Mouse (Mus musculus) MEL-GATA-1-ER (cell line): ENCODE results near the gene Tedc1.

ENCODE experiments used
- DNase-seq: peaks from one replicate; pipeline ENCODE4 v3.0.0-alpha.2; 2012; ENCODE audit warnings: low read depth; ENCODE audit errors: extremely low read depth

Tedc1 gene

GRCm38 (mm10) chr12:113155887-113156539 lies at the start of gene Tedc1:
Gene Tedc1, plus strand, starts transcription at chr12:113156421.
- peak; percentile 100 for DNase-seq

GRCm38 (mm10) chr12:113107431-113108124 lies 48.6 kb upstream of the Tedc1 start:
- peak; percentile 99 for DNase-seq

DNA sequence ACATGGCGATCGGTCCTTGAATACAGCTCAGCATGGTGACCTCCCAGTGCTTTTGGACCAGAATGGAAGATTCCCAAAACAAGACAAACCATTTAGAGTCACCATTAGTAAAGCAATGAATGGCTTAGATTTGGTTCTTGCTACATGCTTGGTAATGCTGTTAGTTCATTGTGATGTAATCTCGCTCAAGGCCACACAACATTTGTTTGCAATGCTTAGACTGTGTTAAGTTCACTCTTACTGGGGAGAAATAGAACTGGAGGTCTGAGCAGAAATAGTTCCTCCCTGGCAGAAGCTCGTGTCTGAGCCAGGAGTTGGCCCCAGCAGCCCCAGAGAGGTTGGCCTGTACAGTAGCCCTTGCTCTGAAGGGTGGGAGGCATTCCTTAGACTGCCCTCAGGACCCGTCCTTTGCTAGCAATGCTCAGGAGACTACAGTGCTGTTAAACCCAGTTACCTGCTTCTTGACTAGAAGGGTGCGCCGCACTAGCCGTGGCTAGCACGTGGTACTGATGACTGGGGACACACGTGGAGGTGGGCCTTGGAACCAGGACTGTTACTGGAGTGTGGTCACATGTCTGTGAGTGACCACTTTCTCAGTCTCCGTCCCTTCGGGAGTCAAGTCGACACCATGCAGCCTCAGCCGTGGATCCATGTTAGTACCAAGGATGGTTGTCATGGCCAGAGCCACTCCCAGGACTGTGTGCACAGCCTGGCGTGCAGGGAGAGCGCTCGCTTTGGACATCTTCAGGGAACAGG lies 47.5 kb upstream of the Tedc1 start:
- DNase-seq: no peak

DNA sequence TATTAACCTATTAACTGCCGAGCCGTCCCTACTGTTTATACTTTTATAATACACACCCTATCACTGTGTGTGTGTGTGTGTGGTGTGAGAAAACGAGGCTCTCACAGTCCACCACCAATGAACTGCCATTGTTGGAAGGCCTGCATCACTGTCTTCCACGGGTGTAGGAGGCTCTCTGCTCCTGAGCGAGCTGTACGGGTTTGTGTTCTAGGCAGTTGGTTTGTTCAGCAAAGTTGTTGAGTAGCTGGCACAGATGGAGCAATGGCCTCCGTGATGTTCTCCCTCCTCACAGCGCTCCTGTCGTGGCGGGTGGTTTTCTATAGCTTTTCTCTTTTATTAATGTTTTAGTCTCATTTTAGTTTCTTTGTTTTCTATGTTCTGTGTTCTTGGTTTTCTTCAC lies 46.4 kb upstream of the Tedc1 start:
- no peak for DNase-seq

- DNase-seq: no peak
These were observed 42.1 kb upstream of the Tedc1 start for GRCm38 (mm10) chr12:113114141-113114540.

DNA sequence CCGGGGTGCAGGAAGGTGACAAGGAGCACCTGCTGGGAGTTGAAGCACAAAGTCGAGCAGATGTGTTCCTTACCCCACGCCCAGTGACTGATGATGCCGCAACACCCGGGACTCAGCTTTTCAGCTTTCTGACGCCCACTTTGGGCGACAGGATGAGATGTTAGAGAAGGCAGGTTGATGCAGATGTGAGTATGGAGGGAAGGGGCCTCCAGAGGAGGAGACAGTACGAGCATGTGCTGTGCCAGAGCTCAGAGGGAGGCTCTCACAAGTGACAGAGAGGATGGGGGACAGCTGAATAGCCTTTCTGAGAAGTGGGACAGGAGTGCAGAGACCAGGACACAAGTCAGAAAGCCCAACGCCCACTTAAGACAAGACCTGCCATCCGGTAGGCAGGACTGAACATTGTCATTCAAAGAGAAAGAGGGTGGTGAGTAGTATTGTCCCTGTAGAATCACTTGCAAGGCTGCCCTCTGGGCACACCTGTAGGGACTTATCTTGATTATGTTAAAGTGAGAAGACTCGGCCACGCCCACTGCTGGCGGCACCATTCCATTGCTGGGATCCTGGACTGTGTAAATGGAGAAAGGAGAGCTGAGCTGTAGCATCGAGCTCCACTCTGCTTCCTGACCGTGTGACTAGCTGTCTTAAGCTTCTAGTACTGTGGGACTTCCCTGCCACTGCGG lies 41.2 kb upstream of the Tedc1 start:
- no peak for DNase-seq

DNA sequence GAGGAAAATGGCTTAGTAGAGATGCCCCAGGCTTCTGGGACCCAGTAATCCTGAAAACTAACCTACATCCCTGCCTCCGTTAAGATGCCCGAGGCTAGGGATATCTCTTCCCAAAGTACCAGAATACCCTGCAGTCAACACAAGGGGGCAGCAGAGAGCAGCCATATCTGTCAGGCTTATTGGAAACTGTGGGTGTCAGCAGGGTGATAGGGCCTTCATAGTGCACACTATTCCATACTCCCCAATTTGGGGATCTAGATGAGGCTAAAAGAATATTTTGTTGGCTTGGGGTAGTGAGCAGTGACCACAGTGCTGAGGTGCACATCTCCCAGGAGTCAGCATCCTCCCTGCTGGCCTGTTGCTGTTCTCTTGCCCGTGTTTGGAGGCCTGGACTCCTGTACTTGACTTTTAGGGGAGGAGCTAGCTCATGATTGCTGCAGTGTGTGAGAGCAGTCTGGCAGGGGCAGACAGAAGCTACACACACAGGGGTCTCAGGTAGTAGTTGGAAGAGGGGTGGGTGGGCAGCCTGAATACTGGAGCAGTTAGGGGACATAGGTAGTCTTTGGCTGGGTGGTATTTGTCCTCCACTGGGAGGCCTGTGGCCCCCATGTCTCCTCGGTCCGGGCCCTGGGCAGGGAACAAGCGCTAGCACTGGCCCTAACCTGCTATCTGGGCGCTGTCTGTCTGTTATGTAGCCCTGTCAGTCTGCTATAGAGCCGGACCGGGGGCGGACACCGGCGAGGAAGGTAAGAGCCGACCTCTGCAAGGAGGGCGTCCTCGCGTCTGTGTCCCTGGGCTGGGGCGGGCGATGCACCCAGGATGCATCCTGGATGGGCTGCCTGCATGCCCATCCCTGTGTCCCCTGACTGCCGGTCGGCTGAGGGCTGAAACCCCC lies 36.5 kb upstream of the Tedc1 start:
- peak; percentile 71 for DNase-seq

DNA sequence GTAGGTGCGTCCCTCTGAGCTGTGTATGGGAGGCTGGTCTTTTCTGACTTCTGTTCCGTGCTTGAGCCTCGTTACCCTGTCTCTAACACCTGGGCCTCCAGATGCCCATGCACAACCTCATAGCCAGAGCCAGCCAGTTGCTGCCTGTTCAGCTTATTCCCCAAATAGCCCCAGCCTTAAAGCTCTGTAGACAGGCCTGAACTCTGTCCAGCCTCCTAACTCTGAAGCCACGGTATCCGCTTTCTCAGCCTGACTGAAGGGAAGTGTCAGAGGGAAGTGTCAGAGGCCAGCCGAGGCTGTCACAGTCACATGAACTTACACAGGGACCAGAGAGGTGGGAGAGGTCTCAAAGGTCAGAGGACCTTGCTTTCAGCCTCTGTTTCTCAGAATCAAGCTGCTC lies 31.5 kb upstream of the Tedc1 start:
- DNase-seq: no peak

GRCm38 (mm10) chr12:113130732-113131131 lies 25.5 kb upstream of the Tedc1 start:
- no peak for DNase-seq

DNA sequence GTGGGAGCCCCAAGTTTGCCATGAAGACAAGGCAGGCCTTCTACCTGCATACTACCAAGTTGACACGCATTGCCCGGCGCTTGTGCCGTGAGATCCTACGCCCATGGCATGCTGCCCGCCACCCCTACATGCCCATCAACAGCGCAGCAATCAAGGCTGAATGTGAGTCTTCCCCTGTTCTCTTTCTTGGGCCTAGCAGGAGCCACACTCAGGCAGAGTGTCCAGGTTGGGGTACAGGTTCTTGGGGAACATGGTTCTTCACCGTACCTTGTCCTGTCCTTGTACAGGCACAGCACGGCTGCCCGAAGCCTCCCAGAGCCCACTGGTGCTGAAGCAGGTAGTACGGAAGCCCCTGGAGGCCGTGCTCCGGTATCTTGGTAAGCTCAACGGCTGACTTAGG lies 24.6 kb upstream of the Tedc1 start:
- no peak for DNase-seq

GRCm38 (mm10) chr12:113132567-113132966 lies 23.7 kb upstream of the Tedc1 start:
- no peak for DNase-seq

DNA sequence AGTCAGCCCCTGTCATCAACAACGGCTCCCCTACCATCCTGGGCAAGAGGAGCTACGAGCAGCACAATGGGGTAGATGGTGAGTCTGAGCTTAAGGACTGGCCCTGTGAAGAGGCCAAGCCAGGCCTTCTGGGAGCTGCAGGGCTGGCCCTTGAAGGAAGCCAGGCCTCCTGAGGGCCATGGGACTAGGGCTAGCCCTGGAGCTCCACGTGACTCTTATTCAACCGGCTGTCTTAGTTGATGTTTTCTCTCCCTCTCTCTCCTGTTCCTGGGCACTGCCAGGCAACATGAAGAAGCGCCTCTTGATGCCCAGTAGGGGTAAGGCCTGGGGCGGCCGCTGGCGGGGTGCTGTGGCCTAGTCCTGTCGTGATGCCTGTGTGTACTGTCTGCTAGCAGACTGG lies 23.0 kb upstream of the Tedc1 start:
- no peak for DNase-seq

DNA sequence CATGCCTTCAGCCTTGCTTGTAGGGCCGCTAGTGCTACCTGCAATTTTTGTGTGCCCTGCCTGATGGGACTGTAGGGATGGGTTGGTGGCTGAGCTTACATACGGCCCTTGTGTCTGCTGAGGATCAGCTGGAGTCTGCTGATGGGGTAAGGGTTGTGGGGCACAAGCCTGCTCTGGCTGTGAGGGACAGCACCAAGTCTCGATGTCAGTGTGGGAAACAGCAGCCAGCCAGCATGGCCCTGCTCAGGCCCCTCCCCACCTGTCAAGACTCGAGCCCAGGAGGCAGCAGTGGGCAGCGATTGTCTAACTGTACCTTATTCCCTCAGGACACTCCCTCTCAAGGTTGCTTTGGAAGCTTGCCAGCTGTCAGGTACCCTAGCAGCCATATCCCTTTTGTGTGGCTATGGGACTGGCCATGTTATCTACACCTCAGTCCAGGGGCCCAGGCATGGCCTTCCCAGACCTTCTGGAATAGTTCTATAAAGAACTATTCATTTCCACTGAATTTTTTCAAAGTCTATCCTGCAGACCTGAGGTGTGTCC lies 22.3 kb upstream of the Tedc1 start:
- DNase-seq: no peak

- DNase-seq: no peak
These were observed 21.7 kb upstream of the Tedc1 start for GRCm38 (mm10) chr12:113134502-113134901.

DNA sequence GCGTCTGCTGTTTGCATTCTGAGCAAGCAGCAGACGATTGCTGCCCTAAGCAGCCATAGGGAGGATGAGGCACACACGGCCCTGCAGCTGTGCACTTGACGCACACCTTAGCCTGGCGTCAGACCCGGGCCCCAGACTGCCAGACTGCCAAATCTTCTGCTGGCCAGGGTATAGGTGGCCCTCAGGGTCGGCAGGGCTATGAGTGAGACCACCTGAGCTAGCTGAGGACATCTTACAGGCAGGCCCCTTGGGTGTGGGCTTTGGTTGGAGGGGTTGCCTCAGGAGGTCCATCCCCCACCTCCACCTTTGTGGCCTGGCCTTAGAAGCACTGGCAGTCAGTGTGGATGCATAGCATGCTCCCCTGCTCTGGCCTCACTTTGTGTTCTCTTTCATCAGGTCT lies 20.8 kb upstream of the Tedc1 start:
- no peak for DNase-seq

DNA sequence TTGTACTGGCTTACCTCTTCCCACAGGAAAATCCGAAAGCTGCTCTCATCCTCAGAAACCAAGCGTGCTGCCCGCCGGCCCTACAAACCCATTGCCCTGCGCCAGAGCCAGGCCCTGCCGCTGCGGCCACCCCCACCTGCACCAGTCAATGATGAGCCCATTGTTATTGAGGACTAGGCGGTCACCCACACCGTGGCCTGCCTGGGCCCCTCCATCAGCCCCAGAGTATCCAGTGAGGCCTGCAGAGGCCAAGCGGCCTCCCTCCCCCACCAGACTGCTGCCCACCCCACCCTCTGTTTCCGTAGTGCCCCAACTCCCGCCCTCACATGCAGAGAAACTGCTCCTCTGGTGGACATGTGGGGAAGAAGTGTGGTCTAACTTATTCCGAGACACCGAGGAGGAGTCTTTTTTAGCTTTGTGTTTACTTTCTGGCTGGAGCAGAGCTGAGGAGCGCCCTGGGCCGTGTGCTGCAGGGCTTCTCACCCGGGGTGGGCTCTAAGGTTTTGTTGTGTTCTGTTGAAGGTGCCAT lies 19.7 kb upstream of the Tedc1 start:
- no peak for DNase-seq

DNA sequence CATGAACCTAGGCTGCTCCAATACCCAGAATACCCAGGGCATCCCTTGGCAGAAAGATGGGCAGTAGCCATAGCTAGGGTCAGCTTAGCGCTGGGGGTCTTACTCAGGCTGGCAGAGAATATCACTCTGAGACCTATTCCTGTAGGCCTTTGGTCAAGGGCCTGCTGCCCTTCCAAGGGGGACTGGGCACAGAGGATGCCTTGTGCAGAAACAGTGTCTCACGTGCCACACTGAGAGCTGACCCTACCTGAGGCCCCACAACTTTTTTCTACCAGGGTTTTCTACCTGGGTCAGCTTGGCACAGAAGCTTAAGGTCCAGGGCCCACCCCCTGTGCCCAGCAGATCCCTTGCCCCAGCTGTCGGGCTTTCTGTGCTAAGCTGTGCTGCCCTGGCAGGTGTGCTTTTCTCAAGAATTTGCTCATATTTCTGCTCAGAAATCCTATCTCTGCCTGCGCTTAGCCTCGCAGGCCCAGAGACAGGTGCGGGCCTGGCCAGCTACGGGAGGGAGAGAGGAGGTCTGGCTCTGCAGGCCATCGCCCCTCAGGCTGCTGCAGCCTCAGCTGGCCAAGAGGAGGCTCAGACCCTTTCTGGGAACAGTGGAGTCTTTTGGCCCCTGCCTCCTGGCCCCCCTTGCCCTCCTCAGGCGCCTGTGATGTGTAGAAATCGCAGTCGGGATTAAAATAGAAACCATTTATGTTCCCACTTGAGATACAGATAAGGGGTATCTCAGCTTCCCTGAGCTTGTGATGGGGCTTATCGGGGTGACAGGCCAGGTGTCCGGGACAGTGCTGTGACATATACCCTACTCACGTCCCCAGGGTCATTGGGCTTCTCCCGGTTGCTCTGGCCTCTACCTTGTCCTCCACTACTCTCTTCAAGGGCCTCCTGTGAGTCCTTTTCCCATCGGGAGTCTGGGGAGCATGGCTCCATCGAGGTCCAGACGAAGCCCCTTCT lies 18.7 kb upstream of the Tedc1 start:
- no peak for DNase-seq

DNA sequence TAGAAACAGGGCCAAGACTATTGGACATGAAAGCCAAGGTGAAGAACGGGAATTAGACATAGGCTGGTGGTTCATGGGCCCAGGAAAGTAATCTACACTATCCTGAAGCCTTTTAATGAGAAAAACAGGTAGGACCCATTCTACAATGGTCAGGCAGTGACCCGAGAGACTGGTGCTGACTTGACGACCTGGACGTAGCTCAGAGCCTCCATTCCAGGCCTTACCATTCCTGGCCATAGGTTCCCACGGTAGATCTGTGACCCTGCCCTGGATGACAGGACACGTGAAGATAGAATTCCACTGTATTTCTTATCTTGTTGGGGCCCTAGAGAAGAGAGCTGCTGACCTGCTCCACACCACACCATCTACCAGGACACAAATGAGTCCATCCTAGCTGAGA lies 17.9 kb upstream of the Tedc1 start:
- DNase-seq: no peak
